Mouse (Mus musculus) liver, embryonic 16.5 days (tissue): ENCODE results near the gene Spryd3. TPM values are rescaled to one million over a fixed set of nuclear protein-coding genes. Genes with fewer than 3 reads are reported as not detected.

Experiments used
- ATAC-seq: fragments of 200-750 bp; cut with Nextera tagmentation; 2 replicates; pipeline ENCODE4 v1.8.0; 2017; ENCODE audit warnings: low read depth, mild to moderate bottlenecking, moderate number of reproducible peaks, moderate library complexity
- H3K27ac ChIP-seq: fragments of 300-500 bp; sonication (generic); 2 replicates; pipeline ENCODE4 v1.5.1; 2014; ENCODE audit warnings: mild to moderate bottlenecking, low read length
- H3K27me3 ChIP-seq: fragments of 300-500 bp; sonication (generic); 2 replicates; pipeline ENCODE4 v1.6.1; 2014; ENCODE audit warnings: low read depth, low read length, mixed read lengths; ENCODE audit not compliant: control insufficient read depth, insufficient read depth
- H3K36me3 ChIP-seq: fragments of 300-500 bp; sonication (generic); 2 replicates; pipeline ENCODE4 v1.6.1; 2014; ENCODE audit warnings: mild to moderate bottlenecking; ENCODE audit not compliant: control insufficient read depth, insufficient read depth
- H3K4me1 ChIP-seq: fragments of 300-500 bp; sonication (generic); 2 replicates; pipeline ENCODE4 v1.6.1; 2014; ENCODE audit warnings: low read depth, low read length, mixed read lengths; ENCODE audit not compliant: control insufficient read depth
- H3K4me2 ChIP-seq: fragments of 300-500 bp; sonication (generic); 2 replicates; pipeline ENCODE4 v1.6.1; 2014; ENCODE audit warnings: low read depth, low read length, mixed read lengths
- H3K4me3 ChIP-seq: fragments of 300-500 bp; sonication (generic); 2 replicates; pipeline ENCODE4 v1.5.1; 2014; ENCODE audit warnings: low read depth, mild to moderate bottlenecking, low read length
- H3K9ac ChIP-seq: fragments of 300-500 bp; sonication (generic); 2 replicates; pipeline ENCODE4 v1.6.1; 2014; ENCODE audit warnings: low read depth, low read length
- H3K9me3 ChIP-seq: fragments of 300-500 bp; sonication (generic); replicated peaks from 2 replicates; pipeline ENCODE4 v1.6.1; 2016; ENCODE audit warnings: low read length; ENCODE audit not compliant: control insufficient read depth
- WGBS: fragments of 180-500 bp; shearing (Covaris S2); extraction: QIAGEN DNeasy Blood & Tissue Kit; methylation state at CpG from one replicate; pipeline ENCODE4 v1.1.7; 2014; ENCODE audit not compliant: insufficient replicate concordance; 5-methylcytosine and 5-hydroxymethylcytosine counted together
- polyA plus RNA-seq: library from polyadenylated mRNA; unstranded; fragments of >200 nt; fragmentation: Nextera tagmentation; extraction: Ambion mirVana; gene quantifications from 2 replicates; pipeline ENCODE4 v1.2.1, GENCODE M21; 2015

The Spryd3 gene
- polyA plus RNA-seq, 1 experiment from 2014 or later = 14.3 TPM

DNA sequence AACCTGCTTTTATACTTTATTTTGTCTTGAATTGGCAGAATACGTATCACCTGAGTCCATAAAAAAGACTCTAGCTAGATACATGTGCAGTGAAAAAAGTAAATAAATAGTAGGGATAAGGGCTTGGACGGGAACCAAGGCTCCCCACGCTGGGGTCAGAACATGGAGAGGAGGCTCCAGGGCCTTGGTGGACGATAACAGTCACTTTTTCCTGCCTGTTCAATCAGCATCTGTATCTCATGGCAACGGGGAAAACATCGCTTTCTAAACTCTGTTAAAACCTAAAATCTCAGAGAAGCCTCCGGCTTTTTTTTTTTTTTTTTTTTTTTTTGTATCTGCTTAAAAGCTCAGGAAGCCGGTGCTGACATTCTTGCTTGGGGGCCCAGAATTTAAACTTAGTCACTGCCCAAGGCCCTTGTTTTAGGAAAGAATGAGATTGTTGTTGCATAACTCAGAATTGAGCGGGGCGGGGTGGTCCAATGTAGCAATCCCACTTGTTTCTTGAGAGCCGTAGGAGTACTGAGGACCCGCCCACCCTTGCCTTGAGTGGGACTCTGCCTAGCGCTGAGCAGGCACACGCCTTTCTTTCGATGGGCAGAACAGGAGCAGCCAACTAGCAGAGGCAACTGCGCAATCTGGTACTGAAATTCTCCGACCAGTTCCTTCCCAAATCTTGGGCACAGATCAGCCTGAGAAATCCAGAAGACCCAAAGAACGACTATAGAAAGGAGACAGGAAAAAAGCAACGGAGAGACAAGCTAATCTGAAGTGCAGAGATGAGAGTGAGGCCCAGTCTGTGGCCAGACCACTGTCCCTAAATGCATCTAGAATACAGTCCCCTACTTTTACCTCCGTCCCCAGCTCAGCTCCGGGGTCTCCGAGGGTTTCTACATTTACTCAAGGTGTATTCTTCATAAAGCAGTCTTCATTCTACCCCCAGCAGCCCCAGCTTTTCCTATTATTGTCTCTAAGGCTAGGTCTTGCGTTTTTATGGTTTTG, 7.2 kb upstream of the Spryd3 start:
- no peak for ATAC-seq
- Histone ChIP-seq H3K9me3 (no peaks in the 10 kb centered on the region), H3K27me3 (peaks cover 38% of the 10 kb centered on the region), H3K4me1 (peaks cover 10% of the 10 kb centered on the region), H3K4me2 (no peak overlapping the region), H3K27ac (no peak overlapping the region), H3K9ac (no peak overlapping the region), H3K4me3 (no peak overlapping the region), H3K36me3 (no peaks in the 10 kb centered on the region)
- 52% methylated on average over 23 of the region's 23 CpGs for WGBS

DNA sequence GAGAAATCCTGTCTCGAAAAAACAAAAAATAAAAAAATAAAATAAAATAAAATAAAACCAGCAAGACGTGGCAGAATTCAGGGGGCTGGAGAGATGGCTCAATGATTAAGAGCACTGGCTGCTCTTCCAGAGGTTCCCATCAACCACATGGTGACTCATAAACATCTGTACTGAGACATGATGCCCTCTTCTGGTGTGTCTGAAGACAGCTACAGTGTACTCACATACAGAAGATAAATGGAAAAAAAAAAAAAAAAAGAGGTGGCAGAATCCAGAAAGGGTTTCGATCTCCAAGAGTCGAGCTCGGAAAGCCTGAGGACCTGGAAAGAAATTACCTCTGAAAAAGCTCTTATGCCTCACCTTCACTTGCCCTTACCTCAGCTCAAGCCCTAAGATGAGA, 5.1 kb upstream of the Spryd3 start:
- Histone ChIP-seq H3K4me1 (peaks cover 9% of the 10 kb centered on the region), H3K4me3 (no peak overlapping the region), H3K36me3 (no peaks in the 10 kb centered on the region), H3K27ac (no peak overlapping the region), H3K9ac (no peak overlapping the region), H3K27me3 (peaks cover 38% of the 10 kb centered on the region), H3K4me2 (no peak overlapping the region), H3K9me3 (no peaks in the 10 kb centered on the region)
- ATAC-seq = no peak
- WGBS = 69% methylated on average over 5 of the region's 5 CpGs

- peak overlapping the region; percentile 94 for H3K4me2 ChIP-seq
- H3K9ac ChIP-seq = peak overlapping the region; percentile 81
- WGBS = 2% methylated on average over 35 of the region's 35 CpGs
- H3K9me3 ChIP-seq = no peaks in the 10 kb centered on the region
- ATAC-seq = peak; percentile 0; the same call in 1 of the 2 replicates
- H3K4me3 ChIP-seq = peak overlapping the region; percentile 77
- peak overlapping the region; percentile 75 for H3K27ac ChIP-seq
- H3K4me1 ChIP-seq = peaks cover 19% of the 10 kb centered on the region
- H3K36me3 ChIP-seq = peaks cover 7% of the 10 kb centered on the region
- no peaks in the 10 kb centered on the region for H3K27me3 ChIP-seq
Observed at GRCm38 (mm10) chr15:102135522-102136128, 409 bp downstream of the Spryd3 start.

DNA sequence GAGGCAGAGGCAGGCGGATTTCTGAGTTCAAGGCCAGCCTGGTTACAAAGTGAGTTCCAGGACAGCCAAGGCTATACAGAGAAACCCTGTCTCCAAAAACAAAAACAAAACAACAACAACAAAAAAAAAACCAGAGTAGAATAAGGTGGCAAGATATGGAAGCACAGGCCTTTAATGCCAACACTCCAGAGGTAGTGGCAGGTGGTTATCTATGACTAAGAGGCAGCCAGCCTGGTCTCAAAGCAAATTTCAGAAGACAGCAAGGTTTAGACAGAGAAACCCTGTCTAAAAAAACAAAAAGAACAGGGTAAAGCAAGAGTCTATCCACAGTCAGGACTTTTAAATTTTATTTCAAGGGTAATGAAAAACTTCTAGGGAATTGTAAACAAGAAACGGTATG, 1.3 kb downstream of the Spryd3 start:
- peaks cover 7% of the 10 kb centered on the region for H3K36me3 ChIP-seq
- no peak overlapping the region for H3K9ac ChIP-seq
- WGBS = 81% methylated on average over 2 of the region's 2 CpGs
- H3K27me3 ChIP-seq = no peaks in the 10 kb centered on the region
- H3K4me1 ChIP-seq = peaks cover 19% of the 10 kb centered on the region
- H3K4me2 ChIP-seq = no peak overlapping the region
- H3K4me3 ChIP-seq = no peak overlapping the region
- no peak for ATAC-seq
- H3K9me3 ChIP-seq = no peaks in the 10 kb centered on the region
- H3K27ac ChIP-seq = peak overlapping the region; percentile 29; the same call in 1 of the 2 replicates

- WGBS = 85% methylated on average over 9 of the region's 9 CpGs
Observed at GRCm38 (mm10) chr15:102133314-102133713, 2.7 kb downstream of the Spryd3 start.

GRCm38 (mm10) chr15:102126303-102126702, 9.7 kb downstream of the Spryd3 start:
- Histone ChIP-seq H3K9ac (no peak overlapping the region), H3K36me3 (peaks cover 4% of the 10 kb centered on the region)

More at GRCm38 (mm10) chr15:102133314-102133713, 2.7 kb downstream of the Spryd3 start:
- H3K4me1 ChIP-seq = peaks cover 19% of the 10 kb centered on the region
- no peaks in the 10 kb centered on the region for H3K27me3 ChIP-seq
- H3K9me3 ChIP-seq = no peaks in the 10 kb centered on the region
- H3K27ac ChIP-seq = no peak overlapping the region
- no peak for ATAC-seq
- H3K4me2 ChIP-seq = no peak overlapping the region
- no peak overlapping the region for H3K9ac ChIP-seq
- peaks cover 7% of the 10 kb centered on the region for H3K36me3 ChIP-seq
- H3K4me3 ChIP-seq = no peak overlapping the region

DNA sequence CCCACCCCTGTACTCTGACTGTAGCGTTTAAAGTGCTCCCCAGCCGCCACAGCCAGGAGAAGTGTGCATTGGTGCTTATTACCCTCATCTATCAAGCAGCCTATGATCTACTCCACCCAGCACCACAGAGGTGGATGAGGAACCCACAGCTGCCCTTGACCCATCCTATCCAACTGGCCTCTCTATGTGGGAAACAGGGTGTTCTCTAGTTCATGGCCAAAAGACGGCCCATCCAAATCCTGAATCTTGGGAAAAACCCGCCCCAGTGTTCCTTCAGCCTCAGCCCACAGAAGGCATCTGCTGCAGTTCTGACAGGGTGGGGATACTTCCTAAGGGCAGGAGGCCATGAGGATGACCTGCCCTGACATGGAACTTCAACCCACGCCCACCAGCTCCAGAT, 15.5 kb downstream of the Spryd3 start:
- Histone ChIP-seq H3K4me1 (no peaks in the 10 kb centered on the region), H3K9me3 (no peaks in the 10 kb centered on the region), H3K27me3 (no peaks in the 10 kb centered on the region), H3K36me3 (peaks cover 4% of the 10 kb centered on the region), H3K9ac (no peak overlapping the region), H3K27ac (no peak overlapping the region), H3K4me3 (no peak overlapping the region), H3K4me2 (no peak overlapping the region)
- no peak for ATAC-seq
- 68% methylated on average over 5 of the region's 5 CpGs for WGBS

More at GRCm38 (mm10) chr15:102126303-102126702, 9.7 kb downstream of the Spryd3 start:
- 53% methylated on average over 2 of the region's 2 CpGs for WGBS
- ATAC-seq = no peak
- Histone ChIP-seq H3K27me3 (no peaks in the 10 kb centered on the region), H3K4me3 (no peak overlapping the region), H3K27ac (no peak overlapping the region), H3K4me1 (no peaks in the 10 kb centered on the region), H3K4me2 (no peak overlapping the region), H3K9me3 (no peaks in the 10 kb centered on the region)

GRCm38 (mm10) chr15:102119831-102120170, 16.2 kb downstream of the Spryd3 start:
- Histone ChIP-seq H3K27ac (no peak overlapping the region), H3K4me1 (no peaks in the 10 kb centered on the region), H3K4me2 (no peak overlapping the region), H3K4me3 (no peak overlapping the region), H3K9ac (no peak overlapping the region), H3K36me3 (peaks cover 4% of the 10 kb centered on the region; the same call in 1 of the 2 replicates), H3K9me3 (no peaks in the 10 kb centered on the region), H3K27me3 (no peaks in the 10 kb centered on the region)
- 76% methylated on average over 2 of the region's 2 CpGs for WGBS
- no peak for ATAC-seq
